Mouse (Mus musculus): ENCODE data around the gene Foxq1.

DNA sequence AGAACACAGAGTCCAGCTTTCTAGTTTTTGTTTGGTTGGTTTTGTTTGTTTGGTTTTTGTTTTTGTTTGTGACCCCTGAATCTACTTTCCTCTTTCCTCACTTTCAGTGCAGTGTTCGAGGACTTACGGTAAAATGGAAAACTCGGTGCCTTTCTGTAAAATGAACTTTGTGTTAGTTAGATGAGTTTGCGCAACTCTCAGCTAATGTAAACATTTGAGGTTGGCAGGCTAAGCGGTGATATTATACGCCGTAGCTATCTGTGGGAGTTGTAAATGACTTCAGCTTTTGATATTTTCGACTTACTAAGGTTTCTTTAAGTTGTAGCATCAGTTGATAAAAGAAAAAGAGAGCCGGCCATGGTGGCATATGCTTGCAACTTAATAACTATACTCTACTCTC, 37.0 kb upstream of the Foxq1 start:
- no peak for TF ChIP-seq POLR2A (IDR thresholded peaks at IDR 0.05; ENCODE audit: control insufficient read depth, extremely low read depth, insufficient read depth, low read length, poor library complexity)
- TF ChIP-seq CTCF (IDR thresholded peaks at IDR 0.05; ENCODE audit: borderline replicate concordance, control insufficient read depth, extremely low read depth, insufficient read depth, low read length, poor library complexity): no peak

Data from thymus, adult 2 months (tissue).